ENCODE assay signal across 9 mouse cellular contexts in genomic region chr11:72477653-72478052, GRCm38 (mm10). TPM values are rescaled to one million over a fixed set of nuclear protein-coding genes. Genes with fewer than 3 reads are reported as not detected.
DNase-seq lines count a peak whose midpoint lies in the region; ATAC-seq lines count a peak whose summit lies in the region.
"Had no signal": no experiment of that assay in that cellular context is flagged by ENCODE, and none has a peak within 500 bp of the region (broad histone marks: within the 10 kb centered on the region; RNA-seq: fewer than 3 reads in every experiment).

No protein-coding gene starts in this region.

- WGBS in heart, embryonic 14.5 days = 89% methylated on average over 1 of the region's 1 CpGs
- WGBS in lung, embryonic 16.5 days = 70% methylated on average over 1 of the region's 1 CpGs
- 80% methylated on average over 1 of the region's 1 CpGs for WGBS in hindbrain, embryonic 13.5 days

- no peak overlapping the region for H3K4me3 ChIP-seq in heart, embryonic 14.5 days (ENCODE audit: control insufficient read depth in 1 of 2, insufficient read depth in 1 of 2, low read depth in 1 of 2, low read length in 2 of 2)
- H3K4me3 ChIP-seq in lung, embryonic 16.5 days (ENCODE audit: low read length) = no peak overlapping the region
- H3K4me3 ChIP-seq in hindbrain, embryonic 13.5 days = no peak overlapping the region
- H3K4me3 ChIP-seq: forebrain, embryonic 12.5 days had no signal

- no peak for ATAC-seq in heart, embryonic 14.5 days (ENCODE audit: insufficient number of reproducible peaks, insufficient read depth, low FRiP score, low read depth)
- ATAC-seq in lung, embryonic 16.5 days (ENCODE audit: low read depth) = no peak
- 0 out of 2 replicates have a peak, but pooled peaks have one; percentile 25 for ATAC-seq in hindbrain, embryonic 13.5 days (ENCODE audit: low FRiP score)

- H3K9me3 ChIP-seq in heart, embryonic 14.5 days (ENCODE audit: control insufficient read depth, low read length) = no peaks in the 10 kb centered on the region
- H3K9me3 ChIP-seq in lung, embryonic 16.5 days (ENCODE audit: control insufficient read depth, low read length) = no peaks in the 10 kb centered on the region
- no peaks in the 10 kb centered on the region for H3K9me3 ChIP-seq in hindbrain, embryonic 13.5 days
- H3K9me3 ChIP-seq: forebrain, embryonic 12.5 days had no signal

- no peak for DNase-seq in heart, adult 9 months (ENCODE audit: low spot score in 2 of 2)
- no peak for DNase-seq in lung, adult 18-20 months
- peak; percentile 25 for DNase-seq in splenic B cell, adult 2 months (ENCODE audit: low read depth, low spot score)
- no peak for DNase-seq in urinary bladder, postnatal 10 days (ENCODE audit: low spot score)
- no peak for DNase-seq in urinary bladder, postnatal 36 days (ENCODE audit: low spot score in 2 of 2)

- H3K27ac ChIP-seq in heart, embryonic 14.5 days (replicated peaks in 1 of 2; ENCODE audit: control insufficient read depth in 1 of 2, insufficient read depth in 1 of 2, low read depth in 2 of 2, low read length in 2 of 2) = peak overlapping the region; percentile 9 to 66; a peak in 3 of 4 replicates
- peak overlapping the region; percentile 38 for H3K27ac ChIP-seq in lung, embryonic 16.5 days (ENCODE audit: low read length)
- H3K27ac ChIP-seq in hindbrain, embryonic 13.5 days = peak overlapping the region; percentile 70

- H3K9ac ChIP-seq in heart, embryonic 14.5 days (ENCODE audit: low read length) = no peak overlapping the region
- no peak overlapping the region; the same call in 1 of the 2 replicates for H3K9ac ChIP-seq in lung, embryonic 16.5 days (ENCODE audit: low read length)
- peak overlapping the region; percentile 49; the same call in 1 of the 2 replicates for H3K9ac ChIP-seq in hindbrain, embryonic 13.5 days
- H3K9ac ChIP-seq: forebrain, embryonic 12.5 days had no signal

- no peaks in the 10 kb centered on the region for H3K36me3 ChIP-seq in heart, embryonic 14.5 days (ENCODE audit: control insufficient read depth, insufficient read depth, low read length)
- no peaks in the 10 kb centered on the region for H3K36me3 ChIP-seq in lung, embryonic 16.5 days (ENCODE audit: control insufficient read depth, insufficient read depth, low read length)
- H3K36me3 ChIP-seq in hindbrain, embryonic 13.5 days = peaks cover 17% of the 10 kb centered on the region
- H3K36me3 ChIP-seq in splenic B cell, adult 2 months (ENCODE audit: control insufficient read depth, insufficient read depth, low read length, poor library complexity, severe bottlenecking) = no peaks in the 10 kb centered on the region
- H3K36me3 ChIP-seq: forebrain, embryonic 12.5 days had no signal

- no peak overlapping the region for H3K4me2 ChIP-seq in heart, embryonic 14.5 days (ENCODE audit: low read length)
- no peak overlapping the region for H3K4me2 ChIP-seq in lung, embryonic 16.5 days (ENCODE audit: low read depth, low read length)
- no peak overlapping the region for H3K4me2 ChIP-seq in hindbrain, embryonic 13.5 days
- H3K4me2 ChIP-seq: forebrain, embryonic 12.5 days had no signal

- H3K4me1 ChIP-seq in heart, embryonic 14.5 days (ENCODE audit: control insufficient read depth in 2 of 2, insufficient read depth in 2 of 2, low read length in 2 of 2) = peaks cover 13 to 20% of the 10 kb centered on the region in 2 experiments
- H3K4me1 ChIP-seq in lung, embryonic 16.5 days (replicated peaks; ENCODE audit: control insufficient read depth, insufficient read depth, low read length) = peaks cover 34% of the 10 kb centered on the region
- peaks cover 59% of the 10 kb centered on the region for H3K4me1 ChIP-seq in hindbrain, embryonic 13.5 days (replicated peaks)

- H3K27me3 ChIP-seq in heart, embryonic 14.5 days (ENCODE audit: control insufficient read depth, insufficient read depth, low read length) = no peaks in the 10 kb centered on the region
- H3K27me3 ChIP-seq in lung, embryonic 16.5 days (ENCODE audit: control insufficient read depth, insufficient read depth, low read depth, low read length) = no peaks in the 10 kb centered on the region
- no peaks in the 10 kb centered on the region for H3K27me3 ChIP-seq in hindbrain, embryonic 13.5 days
- no peaks in the 10 kb centered on the region for H3K27me3 ChIP-seq in splenic B cell, adult 2 months (ENCODE audit: control insufficient read depth, insufficient read depth, low read length, poor library complexity, severe bottlenecking)
- H3K27me3 ChIP-seq: forebrain, embryonic 12.5 days had no signal

RNA-seq across cellular contexts. Expression of gene Spns2, which starts 12.1 kb away (rescaled TPM):
- 3.3 and 3.7 TPM in 2 replicates for polyA plus RNA-seq in heart, embryonic 14.5 days (2014; fragmentation: Nextera tagmentation; extraction: Ambion mirVana)
- 3.1 and 3.2 TPM in 2 replicates for polyA plus RNA-seq in lung, embryonic 16.5 days (2015; fragmentation: Nextera tagmentation; extraction: Ambion mirVana)
- 8.4 and 9.7 TPM in 2 replicates for polyA plus RNA-seq in hindbrain, embryonic 13.5 days (2015; fragmentation: Nextera tagmentation; extraction: Ambion mirVana)

RNA-seq across cellular contexts. Expression of gene Mybbp1a, which starts 36.5 kb away (rescaled TPM):
- 61.9 and 64.7 TPM in 2 replicates for polyA plus RNA-seq in heart, embryonic 14.5 days (2014; fragmentation: Nextera tagmentation; extraction: Ambion mirVana)
- polyA plus RNA-seq in lung, embryonic 16.5 days (2015; fragmentation: Nextera tagmentation; extraction: Ambion mirVana) = 106 and 126 TPM in 2 replicates
- polyA plus RNA-seq in hindbrain, embryonic 13.5 days (2015; fragmentation: Nextera tagmentation; extraction: Ambion mirVana) = 74.5 and 79.9 TPM in 2 replicates

RNA-seq across cellular contexts. Expression of gene Ggt6, which starts 42.3 kb away (rescaled TPM):
- not detected in 2 replicates for polyA plus RNA-seq in heart, embryonic 14.5 days (2014; fragmentation: Nextera tagmentation; extraction: Ambion mirVana)
- 0.19 TPM in 1 of 2 replicates, not detected in the other for polyA plus RNA-seq in lung, embryonic 16.5 days (2015; fragmentation: Nextera tagmentation; extraction: Ambion mirVana)
- polyA plus RNA-seq in hindbrain, embryonic 13.5 days (2015; fragmentation: Nextera tagmentation; extraction: Ambion mirVana) = not detected in 2 replicates
- polyA plus RNA-seq: forebrain, embryonic 12.5 days had no signal
